Mouse (Mus musculus) mesoderm, embryonic 11.5 days (tissue): ENCODE measurements at regions not wholly inside any gene's neighbourhood (a gene's known extent, or its start where the extent isn't known, plus 50 kb on each side); places are given as distances from the start of the nearest gene placed in this dataset.
A peak's percentile ranks its signal among the peaks of the same experiment; 100 is the strongest.

Source experiments
- DNase-seq: peaks from one replicate; pipeline ENCODE4 v3.0.0-alpha.2; 2012; ENCODE audit warnings: low read depth, low spot score

DNA sequence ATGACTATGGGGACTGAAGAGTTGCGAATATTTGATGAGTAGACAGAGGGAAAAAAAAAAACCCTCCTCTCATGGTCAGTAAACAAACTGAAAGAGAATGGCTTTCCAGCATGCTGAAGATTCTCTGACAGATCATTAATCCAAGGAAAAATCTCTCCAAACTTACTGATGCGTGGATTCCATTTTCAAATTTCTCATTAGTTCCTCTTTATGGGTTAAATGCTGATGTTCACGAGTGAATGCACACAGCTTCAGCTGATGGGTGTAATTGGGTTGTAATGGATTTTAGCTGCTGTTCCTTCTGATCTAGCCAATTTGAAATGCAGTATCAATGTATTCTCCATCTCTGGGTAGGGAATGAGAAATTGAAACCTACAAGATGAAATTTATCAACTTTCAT, 2945.6 kb upstream of the 5930422O12Rik start:
- DNase-seq, result no peak

DNA sequence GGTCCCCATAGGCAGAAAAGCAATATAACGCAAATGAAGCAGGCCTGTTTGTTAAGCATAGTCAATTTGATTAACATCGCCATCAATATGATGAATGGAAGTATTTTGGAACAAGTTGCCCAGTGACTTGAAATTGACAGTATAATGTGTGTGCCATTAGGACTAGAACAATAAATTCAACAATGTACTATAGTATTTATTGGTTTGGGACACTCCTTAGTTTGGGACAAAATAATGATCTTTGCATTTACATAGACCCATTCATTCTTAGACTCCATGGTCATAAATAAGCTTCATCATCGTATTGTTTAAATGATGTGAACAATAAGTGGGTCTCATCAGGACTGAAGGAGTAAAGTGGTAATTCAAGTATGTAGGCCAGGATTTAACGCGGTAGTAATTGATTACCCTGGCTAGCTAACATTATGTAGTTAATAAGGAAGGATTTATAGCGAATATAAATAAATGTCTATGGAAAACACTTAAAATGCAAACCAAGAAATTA, 2933.6 kb upstream of the 5930422O12Rik start:
- DNase-seq, result peak; percentile 10

DNA sequence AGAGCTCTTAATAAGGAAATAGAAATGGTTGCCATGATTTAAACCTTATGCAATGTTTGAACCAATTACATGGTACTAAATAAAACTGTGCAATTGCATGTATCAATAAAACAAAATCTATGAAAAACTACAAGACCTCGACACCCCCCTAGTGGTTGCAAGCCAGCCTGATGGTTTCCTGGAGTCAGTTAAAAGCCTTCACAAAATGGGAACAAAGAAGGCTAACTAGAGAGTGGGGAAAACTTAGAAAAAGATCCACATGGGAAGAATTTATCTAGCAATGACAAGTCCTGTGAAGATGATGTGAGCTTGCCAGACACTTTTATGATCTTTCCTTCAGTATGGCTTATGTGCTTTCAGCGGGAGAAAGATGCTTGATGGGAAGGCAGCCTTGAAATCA, 2926.3 kb upstream of the 5930422O12Rik start:
- no peak for DNase-seq

- no peak for DNase-seq
Observed at GRCm38 (mm10) chr8:30511358-30511757, 2917.2 kb upstream of the 5930422O12Rik start.

- DNase-seq, result no peak
Observed at GRCm38 (mm10) chr8:30522806-30523462, 2905.6 kb upstream of the 5930422O12Rik start.

DNA sequence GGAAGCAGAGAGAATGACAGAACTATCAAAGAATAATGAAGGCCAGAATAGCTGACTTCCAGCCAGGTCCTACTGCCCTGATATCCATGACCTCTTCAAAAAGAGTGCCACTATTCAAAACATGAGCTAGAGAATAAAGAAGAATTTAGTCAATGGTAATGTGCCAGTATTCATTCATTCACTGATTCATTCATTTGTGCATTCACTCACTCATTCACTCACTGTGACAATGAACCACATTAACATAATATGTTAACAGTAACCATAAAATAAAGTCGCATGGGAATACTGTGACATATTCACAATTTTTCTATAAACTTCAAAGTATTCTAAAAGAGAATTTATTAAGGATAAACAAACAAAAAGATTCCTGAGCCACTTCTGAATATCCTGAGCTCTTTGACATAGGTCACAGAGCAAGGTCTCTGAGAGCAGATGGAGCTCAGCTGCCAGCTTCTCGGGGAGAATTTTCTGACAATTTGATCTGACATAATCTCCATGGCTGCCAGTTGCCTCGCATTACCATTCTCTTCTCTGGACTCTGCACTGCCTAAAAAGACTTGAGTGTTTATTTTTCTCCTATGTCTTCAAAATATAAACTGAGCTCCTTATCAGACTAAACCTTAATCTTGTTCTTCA, 2895.5 kb upstream of the 5930422O12Rik start:
- no peak for DNase-seq

GRCm38 (mm10) chr8:30533501-30533870, 2895.0 kb upstream of the 5930422O12Rik start:
- no peak for DNase-seq

GRCm38 (mm10) chr8:30535450-30535849, 2893.1 kb upstream of the 5930422O12Rik start:
- DNase-seq, result no peak

- no peak for DNase-seq
Observed at GRCm38 (mm10) chr8:30542196-30542595, 2886.3 kb upstream of the 5930422O12Rik start.

DNA sequence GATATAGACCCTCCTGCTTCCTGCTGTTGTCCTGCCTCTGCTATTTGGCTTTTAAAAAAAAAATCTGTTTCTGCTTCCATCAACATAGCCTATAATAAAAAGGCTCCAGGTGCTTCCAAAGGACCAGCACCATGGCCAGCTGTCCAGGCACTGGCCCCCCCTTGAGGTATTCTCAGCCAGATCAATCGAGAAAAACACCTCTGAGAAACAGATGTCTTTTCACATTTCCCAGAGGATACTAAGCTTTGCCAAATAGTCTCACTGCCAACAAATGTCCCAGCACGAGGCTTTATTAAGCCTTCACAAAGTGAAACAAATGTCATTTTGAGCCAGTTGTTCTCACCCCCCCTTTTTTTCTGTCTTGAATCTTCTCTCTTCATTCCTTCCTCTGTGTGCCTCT, 2880.7 kb upstream of the 5930422O12Rik start:
- no peak for DNase-seq

GRCm38 (mm10) chr8:30551051-30551450, 2877.5 kb upstream of the 5930422O12Rik start:
- no peak for DNase-seq

DNA sequence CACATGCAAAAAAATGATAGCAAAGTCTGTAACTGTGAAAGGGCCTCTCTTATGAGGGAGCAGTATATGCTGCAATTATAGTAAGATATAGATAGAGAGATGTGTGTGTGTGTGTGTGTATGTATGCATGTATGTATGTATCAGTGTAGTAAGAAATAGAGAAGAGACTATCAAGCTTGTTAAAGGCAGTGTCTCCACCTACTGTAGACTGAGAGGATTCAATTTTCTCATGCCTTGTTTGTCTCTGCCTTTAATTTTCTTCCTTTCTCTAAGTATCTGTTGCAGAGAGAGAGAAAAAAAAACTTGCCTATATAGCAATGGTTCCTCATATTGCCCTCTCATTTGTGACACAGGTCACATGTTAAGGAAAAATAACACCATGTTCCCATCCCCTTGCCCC, 2871.1 kb upstream of the 5930422O12Rik start:
- no peak for DNase-seq

DNA sequence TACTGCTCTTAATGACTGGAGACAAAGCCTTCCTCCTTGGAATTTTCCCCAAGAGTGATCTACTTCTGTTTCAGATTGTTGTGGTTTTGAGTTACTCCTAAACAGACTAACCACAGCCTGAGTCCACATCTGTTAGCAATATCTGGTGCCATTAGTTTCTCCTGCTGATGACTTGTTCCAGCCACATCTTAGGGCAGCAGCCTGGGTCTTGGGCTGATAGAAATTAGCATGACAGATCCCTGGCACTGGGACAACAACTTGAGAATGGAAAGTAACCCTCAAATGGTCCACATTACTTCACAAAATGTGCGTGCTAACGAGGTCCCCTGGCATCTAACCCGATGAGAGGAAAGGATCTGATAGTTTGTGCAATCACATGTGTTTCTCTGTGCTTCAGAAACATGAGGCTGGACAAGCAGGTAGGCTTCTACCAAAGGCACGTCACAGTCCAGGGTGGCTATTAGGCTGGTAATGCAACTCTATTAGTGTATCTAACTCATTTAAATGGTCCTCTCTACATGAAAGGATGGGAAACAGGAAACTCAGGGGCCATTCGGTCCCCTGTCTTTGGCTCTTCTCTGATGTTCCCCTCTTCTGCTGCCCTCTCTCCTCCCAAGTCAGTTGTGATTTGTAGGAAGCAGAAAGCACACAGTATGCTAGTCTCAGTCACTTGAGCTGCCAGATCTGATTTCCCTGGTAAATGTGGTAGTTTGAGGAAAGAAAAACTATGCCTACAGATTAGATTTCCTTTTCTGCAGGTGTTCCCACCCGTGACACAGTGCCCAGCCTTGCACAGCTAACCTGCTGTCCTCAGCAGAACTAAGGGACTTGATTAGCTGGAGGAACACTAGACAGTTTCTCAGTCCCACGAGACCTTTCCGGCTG, 2866.9 kb upstream of the 5930422O12Rik start:
- DNase-seq, result no peak

DNA sequence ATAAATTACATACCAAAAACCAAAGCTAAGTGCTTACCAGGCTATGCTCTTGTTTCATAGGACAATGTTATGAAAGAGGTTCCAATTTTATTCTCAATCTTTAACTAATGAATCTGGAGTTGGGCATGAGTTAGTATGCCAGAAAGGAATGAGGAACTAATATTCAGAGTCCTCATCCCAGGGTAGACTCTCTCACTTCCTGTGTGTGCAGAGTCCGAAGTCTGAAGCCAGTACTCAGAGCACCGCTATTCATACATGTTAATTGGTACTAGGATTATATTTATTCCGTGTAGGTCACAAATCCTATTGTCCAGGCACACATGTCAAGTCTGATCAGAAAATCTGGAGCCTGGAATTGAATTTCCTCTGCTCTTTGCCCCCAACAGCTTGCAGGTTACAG, 2858.7 kb upstream of the 5930422O12Rik start:
- DNase-seq, result no peak

DNA sequence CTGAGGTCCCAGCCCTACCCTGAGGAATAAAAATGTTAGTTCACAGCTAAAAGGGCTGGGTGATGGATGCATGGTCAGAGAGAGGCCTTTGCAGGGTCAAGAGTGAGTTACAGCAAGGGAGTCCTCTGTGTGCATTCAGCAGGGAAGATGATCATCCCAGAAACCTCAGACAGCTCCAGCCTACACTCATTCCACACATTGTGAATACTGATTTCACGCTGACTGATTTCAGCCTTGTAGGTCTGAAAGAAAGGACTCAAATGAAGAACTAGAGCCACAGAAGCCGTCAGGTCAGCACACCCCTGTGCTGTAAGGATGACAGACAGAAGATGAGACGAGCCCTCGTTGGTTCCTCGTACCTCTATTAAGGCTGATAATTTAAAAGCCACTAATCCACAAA, 2858.0 kb upstream of the 5930422O12Rik start:
- DNase-seq, result peak; percentile 43

GRCm38 (mm10) chr8:30587508-30587907, 2841.0 kb upstream of the 5930422O12Rik start:
- DNase-seq, result no peak

DNA sequence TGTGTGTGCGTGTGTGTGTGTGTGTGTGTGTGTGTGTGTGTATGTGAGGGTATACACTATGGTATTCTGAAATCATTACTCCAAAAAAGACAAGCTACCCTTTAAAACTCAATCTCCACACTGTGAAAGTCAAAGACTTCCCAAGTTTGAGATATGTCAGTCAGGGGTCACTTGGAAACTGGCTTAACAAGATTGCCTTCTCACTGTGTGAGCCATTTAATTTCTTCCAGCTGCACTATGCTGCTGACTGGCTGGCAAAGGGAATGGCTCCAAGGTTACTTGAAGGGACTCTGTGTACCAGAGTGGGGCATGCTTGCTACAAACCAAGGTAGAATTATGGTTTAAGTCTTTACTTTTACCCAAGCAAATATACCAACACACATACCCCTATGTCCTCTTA, 2826.1 kb upstream of the 5930422O12Rik start:
- DNase-seq, result no peak

- no peak for DNase-seq
Observed at GRCm38 (mm10) chr8:30630332-30630731, 2798.2 kb upstream of the 5930422O12Rik start.

DNA sequence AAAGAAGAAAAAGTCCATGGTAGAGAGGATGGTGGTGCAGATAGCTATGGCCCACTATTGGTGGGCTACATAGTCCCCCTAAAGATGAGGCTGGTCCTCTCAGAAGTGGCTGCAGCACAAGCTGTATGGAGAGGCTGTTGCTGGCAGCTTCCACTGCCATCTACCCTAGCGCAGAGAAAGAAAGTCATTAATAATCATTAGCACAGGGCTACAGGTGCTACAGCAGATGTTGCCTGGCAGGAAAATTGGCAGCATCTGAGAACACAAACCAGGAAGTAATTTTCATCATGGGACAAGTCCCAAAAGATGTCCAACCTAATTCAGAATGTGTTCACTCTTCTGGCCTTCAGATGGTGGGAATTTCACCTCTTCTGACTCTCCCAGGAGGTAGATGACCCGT, 2791.7 kb upstream of the 5930422O12Rik start:
- no peak for DNase-seq

DNA sequence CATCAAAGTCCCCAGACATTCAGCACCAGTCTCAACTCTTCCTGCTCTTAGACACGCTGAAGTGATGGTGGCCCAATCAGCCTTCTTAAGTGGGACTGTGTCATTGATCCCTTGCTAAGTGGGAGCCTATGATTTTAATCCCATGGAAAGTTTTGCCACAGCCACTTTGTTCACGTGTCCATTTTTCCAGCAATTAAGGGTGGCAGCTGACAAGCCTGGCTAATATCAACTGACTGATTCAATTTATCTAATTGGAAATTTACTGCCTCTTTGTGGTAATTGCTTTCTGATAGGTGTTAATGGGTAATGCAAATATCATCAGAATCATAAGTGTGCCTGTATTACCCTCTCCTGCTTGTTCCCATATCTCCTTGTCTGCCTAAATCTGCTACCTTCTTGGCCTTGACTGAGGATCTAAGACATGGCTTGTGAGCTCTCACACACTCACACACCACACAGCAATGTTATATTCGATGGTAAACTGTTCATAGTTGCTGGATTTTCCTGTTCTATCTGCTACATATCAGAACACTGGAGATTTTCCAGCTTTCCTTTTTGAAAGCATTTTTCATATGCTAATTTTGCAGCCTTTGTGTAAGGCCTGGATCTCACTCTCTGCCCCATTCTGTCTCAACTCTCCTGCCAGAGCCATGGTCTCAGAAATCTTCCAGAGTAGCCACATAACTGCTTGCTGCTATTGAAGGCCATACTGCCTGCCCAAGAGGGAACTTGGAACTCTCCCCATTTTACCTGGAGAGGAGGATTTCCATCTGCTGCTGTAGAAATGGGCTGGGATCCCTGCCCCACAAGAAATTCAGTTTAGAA, 2785.4 kb upstream of the 5930422O12Rik start:
- no peak for DNase-seq

- DNase-seq, result peak; percentile 34
Observed at GRCm38 (mm10) chr8:30648497-30648896, 2780.0 kb upstream of the 5930422O12Rik start.
